Mouse (Mus musculus): ENCODE data around the gene Notch3. TPM values are rescaled to one million over a fixed set of nuclear protein-coding genes. Genes with fewer than 3 reads are reported as not detected.
"Not testable (repeated sequence)": the region's sequence is repeated elsewhere in the genome, so short reads cannot be mapped to it uniquely, and the experiment has no call there.

The Notch3 gene
- polyA plus RNA-seq, 1 experiment from 2014 or later, result 8.1 TPM

DNA sequence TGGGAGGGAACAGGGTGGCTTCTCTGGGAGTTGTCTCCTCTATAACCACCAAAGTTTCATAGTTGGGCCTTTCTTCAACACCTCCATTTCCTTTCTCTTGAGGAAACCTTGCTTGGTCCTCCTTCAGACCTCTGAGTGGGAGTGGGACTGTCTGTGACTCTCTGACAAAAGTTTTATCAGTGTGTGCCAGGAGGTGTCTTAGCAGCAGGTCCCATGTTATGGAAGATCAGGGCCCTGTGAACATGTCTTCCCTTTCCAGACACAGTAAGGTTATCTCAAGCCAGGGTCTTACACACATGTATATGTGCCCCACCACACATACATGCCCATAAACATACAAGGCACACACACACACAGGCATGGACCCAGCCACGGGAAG is 74.4 kb downstream of the Notch3 start:
- ATAC-seq (ENCODE audit: low FRiP score) (no peak), DNase-seq (ENCODE audit: low spot score) (no peak)
- Histone ChIP-seq H3K36me3 (replicated peaks; ENCODE audit: control insufficient read depth, insufficient read depth) (no peaks in the 10 kb centered on the region), H3K27ac (no peak overlapping the region), H3K4me3 (replicated peaks; ENCODE audit: low read length) (no peak overlapping the region), H3K4me2 (replicated peaks) (0 out of 2 replicates have a peak overlapping the region, but pooled peaks have one; percentile 51), H3K9ac (no peak overlapping the region), H3K9me3 (ENCODE audit: control insufficient read depth, low read length) (peaks cover 6% of the 10 kb centered on the region; the same call in 1 of the 2 replicates), H3K4me1 (replicated peaks; ENCODE audit: control insufficient read depth, insufficient read depth, low read length) (peaks cover 12% of the 10 kb centered on the region), H3K27me3 (ENCODE audit: control insufficient read depth, insufficient read depth, low read length) (no peaks in the 10 kb centered on the region)
- 83% methylated on average over 1 of the region's 1 CpGs for WGBS

DNA sequence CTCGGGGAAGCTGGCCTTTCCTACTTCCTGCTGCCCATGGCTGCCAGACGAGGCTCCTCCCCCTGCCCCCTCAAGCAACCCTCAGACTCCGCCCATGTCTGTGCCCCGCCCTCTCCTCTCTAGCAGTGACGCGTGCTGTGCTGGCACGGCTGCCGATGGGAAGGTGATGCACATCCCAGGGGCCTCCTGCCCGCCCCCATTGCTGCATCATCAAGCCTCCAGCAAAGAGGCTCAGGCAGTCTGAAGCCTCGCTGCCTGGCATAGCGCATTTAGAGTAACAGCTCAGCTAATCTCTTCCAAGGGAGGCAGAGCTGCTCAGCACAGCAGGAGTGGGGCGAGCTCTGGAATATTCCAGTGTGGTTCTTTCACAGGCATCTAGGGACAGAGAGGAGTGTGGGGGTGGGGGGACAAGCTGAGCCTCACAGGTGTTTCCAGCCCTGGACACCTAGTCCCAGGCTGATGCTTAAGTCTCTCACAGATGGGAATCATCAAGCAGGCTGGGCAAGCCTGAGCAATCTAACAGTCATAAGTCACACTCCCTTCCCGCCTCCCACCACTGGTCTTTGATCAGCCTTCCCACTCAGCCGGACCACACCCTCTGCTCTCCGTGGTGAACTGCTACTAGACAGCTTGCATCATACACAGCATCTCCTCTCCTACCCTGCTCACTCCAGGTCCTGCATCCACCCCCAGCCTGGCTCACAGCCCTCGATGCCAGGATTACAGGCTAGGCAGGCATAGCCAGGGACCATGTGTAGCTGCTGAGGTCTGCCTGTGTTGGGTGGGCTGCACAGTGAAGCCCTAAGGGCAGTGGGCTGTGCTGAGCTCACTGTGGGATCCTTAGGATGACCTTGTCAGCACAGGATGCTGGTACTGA is 75.0 kb downstream of the Notch3 start:
- WGBS, result 11% methylated on average over 14 of the region's 16 CpGs
- ATAC-seq (ENCODE audit: low FRiP score) (peak; percentile 92), DNase-seq (ENCODE audit: low spot score) (peak; percentile 80)
- peaks cover 12% of the 10 kb centered on the region for H3K4me1 ChIP-seq (replicated peaks; ENCODE audit: control insufficient read depth, insufficient read depth, low read length)
- H3K27me3 ChIP-seq (ENCODE audit: control insufficient read depth, insufficient read depth, low read length); H3K9me3 ChIP-seq (ENCODE audit: control insufficient read depth, low read length); H3K36me3 ChIP-seq (replicated peaks; ENCODE audit: control insufficient read depth, insufficient read depth): not testable (repeated sequence)
- H3K27ac ChIP-seq, result peak overlapping the region; percentile 60; the same call in 1 of the 2 replicates
- H3K4me2 ChIP-seq (replicated peaks), result peak overlapping the region; percentile 51
- peak overlapping the region; percentile 40; the same call in 1 of the 2 replicates for H3K9ac ChIP-seq
- peak overlapping the region; percentile 17 for H3K4me3 ChIP-seq (replicated peaks; ENCODE audit: low read length)

DNA sequence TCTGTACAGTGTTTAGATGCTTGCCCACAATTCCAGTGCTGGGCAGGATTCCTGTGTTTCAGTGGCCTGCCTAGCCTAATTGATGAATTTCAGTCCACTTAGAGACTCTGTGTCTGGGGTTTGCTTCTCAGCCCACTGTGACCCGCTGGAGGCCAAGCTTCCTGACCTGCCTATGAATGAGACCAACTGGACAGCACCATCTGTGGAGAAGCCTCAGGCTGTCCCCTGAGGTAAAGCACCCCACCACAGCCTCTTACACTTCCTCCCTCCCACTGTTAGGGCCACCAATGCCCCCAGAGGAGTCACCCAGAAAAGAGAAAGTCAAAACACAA is 75.7 kb downstream of the Notch3 start:
- Histone ChIP-seq H3K36me3 (replicated peaks; ENCODE audit: control insufficient read depth, insufficient read depth) (no peaks in the 10 kb centered on the region), H3K27ac (peak overlapping the region; percentile 60; the same call in 1 of the 2 replicates), H3K27me3 (ENCODE audit: control insufficient read depth, insufficient read depth, low read length) (no peaks in the 10 kb centered on the region), H3K4me3 (replicated peaks; ENCODE audit: low read length) (peak overlapping the region; percentile 17), H3K9me3 (ENCODE audit: control insufficient read depth, low read length) (peaks cover 6% of the 10 kb centered on the region; the same call in 1 of the 2 replicates), H3K4me2 (replicated peaks) (peak overlapping the region; percentile 51), H3K9ac (peak overlapping the region; percentile 40; the same call in 1 of the 2 replicates), H3K4me1 (replicated peaks; ENCODE audit: control insufficient read depth, insufficient read depth, low read length) (peaks cover 12% of the 10 kb centered on the region)
- 19% methylated on average over 1 of the region's 1 CpGs for WGBS
- ATAC-seq (ENCODE audit: low FRiP score) (no peak), DNase-seq (ENCODE audit: low spot score) (no peak)

DNA sequence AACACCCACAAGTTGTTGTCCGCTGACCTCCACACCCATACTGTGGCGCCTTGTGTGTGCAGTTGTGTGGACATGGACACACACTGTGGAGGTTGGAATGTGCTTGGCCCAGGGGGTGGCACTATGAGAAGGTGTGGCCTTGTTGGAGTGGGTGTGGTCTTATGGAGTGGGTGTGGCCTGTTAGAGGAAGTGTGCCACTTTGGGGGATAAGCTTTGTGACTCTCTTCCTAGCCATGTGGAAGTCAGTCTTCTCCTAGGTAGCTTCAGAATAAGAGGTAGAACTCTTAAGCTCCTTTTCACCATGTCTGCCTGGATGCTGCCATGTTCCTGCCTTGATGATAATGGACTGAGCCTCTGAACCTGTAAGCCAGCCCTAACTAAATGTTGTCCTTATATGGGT is 79.6 kb downstream of the Notch3 start:
- no peak overlapping the region for H3K4me3 ChIP-seq (replicated peaks; ENCODE audit: low read length)
- no peaks in the 10 kb centered on the region for H3K9me3 ChIP-seq (ENCODE audit: control insufficient read depth, low read length)
- no peak overlapping the region for H3K27ac ChIP-seq
- H3K27me3 ChIP-seq (ENCODE audit: control insufficient read depth, insufficient read depth, low read length), result no peaks in the 10 kb centered on the region
- DNase-seq (ENCODE audit: low spot score) (no peak), ATAC-seq (ENCODE audit: low FRiP score) (no peak)
- H3K4me2 ChIP-seq (replicated peaks), result no peak overlapping the region
- no peaks in the 10 kb centered on the region for H3K36me3 ChIP-seq (replicated peaks; ENCODE audit: control insufficient read depth, insufficient read depth)
- no peak overlapping the region for H3K9ac ChIP-seq
- H3K4me1 ChIP-seq (replicated peaks; ENCODE audit: control insufficient read depth, insufficient read depth, low read length), result peaks cover 12% of the 10 kb centered on the region
- WGBS, result 93% methylated on average over 2 of the region's 2 CpGs

DNA sequence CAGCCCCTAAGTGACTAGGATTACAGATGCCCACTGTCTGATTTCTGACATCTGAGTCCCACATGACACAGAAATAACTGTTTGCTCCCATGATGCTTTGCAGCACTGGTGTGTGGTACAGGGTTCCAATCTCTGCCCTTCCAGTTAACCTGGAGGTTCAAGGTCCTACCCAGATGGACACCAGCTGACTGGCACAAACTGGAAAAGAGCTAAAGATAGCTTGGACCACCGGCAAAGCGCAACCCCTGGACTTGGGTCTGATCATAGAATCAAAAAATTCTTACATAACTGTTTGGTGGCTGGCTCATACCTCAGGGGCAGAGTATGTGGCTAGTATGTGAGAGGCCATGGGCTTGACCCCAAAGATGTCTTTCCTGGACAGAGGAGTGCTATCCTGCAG is 83.3 kb downstream of the Notch3 start:
- no peak overlapping the region for H3K9ac ChIP-seq
- H3K27me3 ChIP-seq (ENCODE audit: control insufficient read depth, insufficient read depth, low read length), result no peaks in the 10 kb centered on the region
- no peak overlapping the region for H3K4me3 ChIP-seq (replicated peaks; ENCODE audit: low read length)
- H3K4me2 ChIP-seq (replicated peaks), result no peak overlapping the region
- H3K4me1 ChIP-seq (replicated peaks; ENCODE audit: control insufficient read depth, insufficient read depth, low read length), result no peaks in the 10 kb centered on the region
- ATAC-seq (ENCODE audit: low FRiP score) (no peak), DNase-seq (ENCODE audit: low spot score) (no peak)
- no peaks in the 10 kb centered on the region for H3K36me3 ChIP-seq (replicated peaks; ENCODE audit: control insufficient read depth, insufficient read depth)
- no peak overlapping the region for H3K27ac ChIP-seq
- H3K9me3 ChIP-seq (ENCODE audit: control insufficient read depth, low read length), result no peaks in the 10 kb centered on the region
- WGBS, result 95% methylated on average over 2 of the region's 2 CpGs

DNA sequence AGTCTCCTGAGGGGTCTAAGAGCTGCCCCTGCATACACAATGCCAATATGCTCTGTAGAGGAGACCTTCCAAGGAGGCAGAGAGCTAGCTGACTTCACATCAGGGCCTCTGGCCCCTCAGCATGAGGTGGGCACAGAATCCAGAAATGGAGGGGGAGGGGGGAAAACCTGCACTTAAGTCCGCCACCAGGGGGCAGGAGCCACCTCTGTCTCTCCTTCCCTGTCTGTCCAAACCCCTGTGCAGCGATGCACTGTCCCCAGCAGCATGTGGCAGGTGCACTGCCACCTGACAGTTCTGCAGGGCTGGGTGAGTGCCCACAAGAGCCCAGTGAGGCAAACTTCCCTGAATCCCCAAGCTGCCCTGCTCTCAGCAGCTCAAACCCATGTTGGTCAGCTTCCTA is 91.5 kb downstream of the Notch3 start:
- H3K36me3 ChIP-seq (replicated peaks; ENCODE audit: control insufficient read depth, insufficient read depth), result no peaks in the 10 kb centered on the region
- 0 out of 2 replicates have a peak, but pooled peaks cover 4% of the 10 kb centered on the region for H3K4me1 ChIP-seq (replicated peaks; ENCODE audit: control insufficient read depth, insufficient read depth, low read length)
- H3K4me2 ChIP-seq (replicated peaks), result no peak overlapping the region
- H3K9ac ChIP-seq, result no peak overlapping the region
- no peak overlapping the region for H3K4me3 ChIP-seq (replicated peaks; ENCODE audit: low read length)
- H3K27me3 ChIP-seq (ENCODE audit: control insufficient read depth, insufficient read depth, low read length), result no peaks in the 10 kb centered on the region
- DNase-seq (ENCODE audit: low spot score) (peak; percentile 72), ATAC-seq (ENCODE audit: low FRiP score) (no peak)
- H3K9me3 ChIP-seq (ENCODE audit: control insufficient read depth, low read length), result no peaks in the 10 kb centered on the region
- WGBS, result 0% methylated on average over 2 of the region's 2 CpGs
- H3K27ac ChIP-seq, result no peak overlapping the region

DNA sequence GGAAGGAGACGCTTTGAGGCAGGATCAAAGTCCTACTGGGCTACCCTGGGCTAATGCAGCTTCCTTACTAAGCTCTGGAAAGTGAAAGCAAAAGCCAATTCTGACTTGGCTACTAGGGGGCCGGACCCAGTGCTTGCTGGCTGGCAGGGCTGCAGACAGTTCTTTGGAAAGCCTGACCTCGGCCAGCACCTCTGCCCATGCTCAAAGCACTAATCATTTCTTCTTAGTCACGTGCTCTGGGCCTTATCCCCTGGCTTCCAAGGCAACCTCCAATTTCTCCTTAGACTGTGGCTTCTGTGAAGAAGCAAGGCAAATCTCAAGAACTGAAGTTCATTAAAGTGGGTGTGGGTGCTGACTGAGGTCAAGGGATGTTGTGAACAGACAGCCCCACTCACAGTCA is 92.0 kb downstream of the Notch3 start:
- DNase-seq (ENCODE audit: low spot score) (no peak), ATAC-seq (ENCODE audit: low FRiP score) (no peak)
- WGBS, result 68% methylated on average over 4 of the region's 4 CpGs
- Histone ChIP-seq H3K27ac (no peak overlapping the region), H3K4me2 (replicated peaks) (no peak overlapping the region), H3K9ac (no peak overlapping the region), H3K9me3 (ENCODE audit: control insufficient read depth, low read length) (no peaks in the 10 kb centered on the region), H3K36me3 (replicated peaks; ENCODE audit: control insufficient read depth, insufficient read depth) (no peaks in the 10 kb centered on the region), H3K27me3 (ENCODE audit: control insufficient read depth, insufficient read depth, low read length) (no peaks in the 10 kb centered on the region), H3K4me3 (replicated peaks; ENCODE audit: low read length) (no peak overlapping the region), H3K4me1 (replicated peaks; ENCODE audit: control insufficient read depth, insufficient read depth, low read length) (0 out of 2 replicates have a peak, but pooled peaks cover 4% of the 10 kb centered on the region)

DNA sequence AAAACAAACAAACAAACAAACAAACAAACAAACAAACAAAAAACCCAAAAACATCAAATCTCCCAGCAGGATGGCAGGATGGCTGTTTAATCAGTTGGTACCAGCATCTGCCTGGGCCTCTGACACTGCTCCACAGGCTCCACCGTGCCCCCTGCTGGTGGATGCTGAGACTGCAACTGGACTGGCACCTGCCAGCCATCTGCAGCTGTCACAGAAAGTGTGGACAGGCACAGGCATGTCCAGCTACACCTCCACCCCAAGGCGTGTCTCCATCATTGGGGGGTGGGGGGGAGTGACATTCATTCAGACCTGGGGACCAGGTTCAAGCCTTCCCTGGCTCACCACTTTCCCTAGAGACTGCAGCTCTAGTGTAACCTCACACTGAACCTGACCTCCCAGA is 93.3 kb downstream of the Notch3 start:
- Histone ChIP-seq H3K4me3 (replicated peaks; ENCODE audit: low read length) (no peak overlapping the region), H3K9me3 (ENCODE audit: control insufficient read depth, low read length) (no peaks in the 10 kb centered on the region), H3K27me3 (ENCODE audit: control insufficient read depth, insufficient read depth, low read length) (no peaks in the 10 kb centered on the region), H3K27ac (no peak overlapping the region), H3K9ac (no peak overlapping the region), H3K36me3 (replicated peaks; ENCODE audit: control insufficient read depth, insufficient read depth) (no peaks in the 10 kb centered on the region), H3K4me1 (replicated peaks; ENCODE audit: control insufficient read depth, insufficient read depth, low read length) (0 out of 2 replicates have a peak, but pooled peaks cover 4% of the 10 kb centered on the region), H3K4me2 (replicated peaks) (no peak overlapping the region)
- peak; percentile 57; the same call in 1 of the 2 replicates for ATAC-seq (ENCODE audit: low FRiP score)
- WGBS, result 5% methylated on average over 2 of the region's 2 CpGs
- peak; percentile 78 for DNase-seq (ENCODE audit: low spot score)
